Mouse (Mus musculus) embryonic facial prominence, embryonic 12.5 days (tissue): ENCODE measurements around the gene Abcb6. TPM values are rescaled to one million over a fixed set of nuclear protein-coding genes. Genes with fewer than 3 reads are reported as not detected.

Experiments used
- microRNA-seq: library from miRNA; unstranded; fragments of <30 nt; microRNA quantifications from one replicate; pipeline ENCODE4, GENCODE M21; 2017
- polyA plus RNA-seq: library from polyadenylated mRNA; unstranded; fragments of >200 nt; fragmentation: Nextera tagmentation; extraction: Ambion mirVana; gene quantifications from 2 replicates; pipeline ENCODE4 v1.2.1, GENCODE M21; 2016

Abcb6 gene
- polyA plus RNA-seq, 1 experiment from 2014 or later = 35.7 TPM

Small RNA genes within 50 kb of the gene (microRNA-seq; reads per million reads assigned to microRNA genes)
- gene Gm27943 = not detected

Other genes with a start within 250 kb of the Abcb6 start
- gene Cfap65, start 244.8 kb downstream of the Abcb6 start, polyA plus RNA-seq = 0.04 and 0.06 TPM in 2 replicates
- gene Ihh, start 228.7 kb downstream of the Abcb6 start, polyA plus RNA-seq = 0.18 and 0.60 TPM in 2 replicates
- 10.9 and 11.3 TPM in 2 replicates for gene Nhej1, start 55.2 kb downstream of the Abcb6 start, polyA plus RNA-seq
- 0.08 and 0.10 TPM in 2 replicates for gene Slc23a3, start 46.5 kb downstream of the Abcb6 start, polyA plus RNA-seq
- 45.1 and 46.2 TPM in 2 replicates for gene Cnppd1, start 37.7 kb downstream of the Abcb6 start, polyA plus RNA-seq
- gene Retreg2, start 37.6 kb downstream of the Abcb6 start, polyA plus RNA-seq = 43.4 and 46.7 TPM in 2 replicates
- 40.6 and 42.4 TPM in 2 replicates for gene Zfand2b, start 11.7 kb downstream of the Abcb6 start, polyA plus RNA-seq
- gene Ankzf1, start 11.8 kb upstream of the Abcb6 start, polyA plus RNA-seq = 27.6 and 31.5 TPM in 2 replicates
- 29.0 and 32.5 TPM in 2 replicates for gene Atg9a, start 11.8 kb upstream of the Abcb6 start, polyA plus RNA-seq
- 21.6 and 21.7 TPM in 2 replicates for gene Glb1l, start 30.4 kb upstream of the Abcb6 start, polyA plus RNA-seq
- 132 and 138 TPM in 2 replicates for gene Stk16, start 30.4 kb upstream of the Abcb6 start, polyA plus RNA-seq
- gene Tuba4a, start 39.5 kb upstream of the Abcb6 start, polyA plus RNA-seq = 16.2 and 18.7 TPM in 2 replicates
- not detected in 2 replicates for gene A630095N17Rik, start 51.7 kb upstream of the Abcb6 start, polyA plus RNA-seq
- 40.0 and 45.0 TPM in 2 replicates for gene Dnajb2, start 56.0 kb upstream of the Abcb6 start, polyA plus RNA-seq
- gene Ptprn, start 84.1 kb upstream of the Abcb6 start, polyA plus RNA-seq = 2.0 and 2.5 TPM in 2 replicates
- 1.8 and 5.4 TPM in 2 replicates for gene Resp18, start 98.0 kb upstream of the Abcb6 start, polyA plus RNA-seq
- gene Dnpep, start 137.6 kb upstream of the Abcb6 start, polyA plus RNA-seq = 136 and 143 TPM in 2 replicates
- 15.9 and 20.1 TPM in 2 replicates for gene Des, start 179.9 kb upstream of the Abcb6 start, polyA plus RNA-seq
- 26.1 and 26.7 TPM in 2 replicates for gene Speg, start 194.9 kb upstream of the Abcb6 start, polyA plus RNA-seq